Mouse (Mus musculus): ENCODE results near the gene Grik2.
"Not testable (repeated sequence)": the region's sequence is repeated elsewhere in the genome, so short reads cannot be mapped to it uniquely, and the experiment has no call there.

Gene Grik2

GRCm38 (mm10) chr10:49256247-49256939 lies 532.2 kb downstream of the Grik2 start:
- peak; percentile 4 for DNase-seq

- DNase-seq = not testable (repeated sequence)
Observed at GRCm38 (mm10) chr10:49237356-49237755, 551.2 kb downstream of the Grik2 start.

- not testable (repeated sequence) for DNase-seq
Observed at GRCm38 (mm10) chr10:49236844-49237243, 551.7 kb downstream of the Grik2 start.

GRCm38 (mm10) chr10:49220096-49220495 lies 568.5 kb downstream of the Grik2 start:
- no peak for DNase-seq

- DNase-seq = no peak
Observed at GRCm38 (mm10) chr10:49219631-49220030, 568.9 kb downstream of the Grik2 start.

GRCm38 (mm10) chr10:49191773-49192371 lies 596.7 kb downstream of the Grik2 start:
- DNase-seq = no peak

GRCm38 (mm10) chr10:49191291-49191690 lies 597.3 kb downstream of the Grik2 start:
- DNase-seq = no peak

GRCm38 (mm10) chr10:49154134-49154533 lies 634.4 kb downstream of the Grik2 start:
- no peak for DNase-seq

GRCm38 (mm10) chr10:49151496-49151895 lies 637.1 kb downstream of the Grik2 start:
- DNase-seq = not testable (repeated sequence)

- no peak for DNase-seq
Observed at GRCm38 (mm10) chr10:49149714-49150113, 638.9 kb downstream of the Grik2 start.

- no peak for DNase-seq
Observed at GRCm38 (mm10) chr10:49142658-49143057, 645.9 kb downstream of the Grik2 start.

- DNase-seq = no peak
Observed at GRCm38 (mm10) chr10:49136816-49137215, 651.8 kb downstream of the Grik2 start.

- no peak for DNase-seq
Observed at GRCm38 (mm10) chr10:49131311-49131710, 657.3 kb downstream of the Grik2 start.

- DNase-seq = no peak
Observed at GRCm38 (mm10) chr10:49050339-49050738, 738.2 kb downstream of the Grik2 start.

- no peak for DNase-seq
Observed at GRCm38 (mm10) chr10:49049391-49049790, 739.2 kb downstream of the Grik2 start.
